Mouse (Mus musculus): ENCODE measurements around the gene Gm10273.

DNA sequence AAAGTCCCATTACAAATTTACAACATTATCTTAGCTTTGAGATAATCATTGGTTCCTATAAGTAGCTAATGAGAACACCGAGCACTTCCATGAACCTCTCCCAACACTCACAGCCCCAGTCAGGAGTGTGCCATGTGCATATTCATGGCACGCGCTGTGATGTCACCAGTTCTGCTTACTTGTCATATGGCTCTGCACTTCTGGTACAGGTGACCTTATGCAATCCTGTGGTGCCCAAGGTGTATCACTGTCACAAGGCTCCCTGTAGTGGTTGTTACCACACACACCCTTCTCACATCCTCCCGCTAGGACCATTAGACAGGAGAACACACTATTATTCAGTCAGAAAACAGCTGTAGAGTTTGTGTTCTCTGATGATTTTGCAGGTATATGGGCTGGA lies 28.7 kb upstream of the Gm10273 start:
- TF ChIP-seq CTCF (IDR thresholded peaks at IDR 0.05; ENCODE audit: low read depth) (no peak), EP300 (IDR thresholded peaks at IDR 0.05; ENCODE audit: low read depth) (no peak)
